Comparison of ENCODE assay signal across 8 mouse cellular contexts in genomic region chr5:115908251-115908650, GRCm38 (mm10).
DNase-seq lines count a peak whose midpoint lies in the region; ATAC-seq lines count a peak whose summit lies in the region.

No protein-coding gene starts in this region.

- peak overlapping the region; percentile 92 for H3K4me2 ChIP-seq in heart, embryonic 12.5 days
- peak overlapping the region; percentile 74 for H3K4me2 ChIP-seq in limb, embryonic 13.5 days (replicated peaks)

- WGBS in heart, embryonic 12.5 days = 19% methylated on average over 10 of the region's 10 CpGs
- WGBS in limb, embryonic 13.5 days = 23% methylated on average over 10 of the region's 10 CpGs

- H3K27ac ChIP-seq in heart, embryonic 12.5 days (ENCODE audit: poor library complexity, severe bottlenecking) = no peak overlapping the region
- no peak overlapping the region for H3K27ac ChIP-seq in limb, embryonic 13.5 days

- H3K4me3 ChIP-seq in heart, embryonic 12.5 days = 0 out of 2 replicates have a peak overlapping the region, but pooled peaks have one; percentile 4
- H3K4me3 ChIP-seq in limb, embryonic 13.5 days = peak overlapping the region; percentile 3; the same call in 1 of the 2 replicates

- no peak overlapping the region for H3K9ac ChIP-seq in heart, embryonic 12.5 days
- no peak overlapping the region for H3K9ac ChIP-seq in limb, embryonic 13.5 days

- intact Hi-C loops in heart, postnatal 14 days (cut with DNase I) = loop anchor here (5.0 kb wide), 1 partner anchor 116 kb away; no protein-coding TSS in a partner anchor

- H3K4me1 ChIP-seq in heart, embryonic 12.5 days (replicated peaks) = peaks cover 48% of the 10 kb centered on the region
- H3K4me1 ChIP-seq in limb, embryonic 13.5 days = peaks cover 20% of the 10 kb centered on the region

- no peak for ATAC-seq in heart, embryonic 12.5 days (ENCODE audit: insufficient number of reproducible peaks, low FRiP score)
- no peak for ATAC-seq in limb, embryonic 13.5 days (ENCODE audit: low FRiP score, low read depth)

- H3K9me3 ChIP-seq in heart, embryonic 12.5 days (replicated peaks) = no peaks in the 10 kb centered on the region
- no peaks in the 10 kb centered on the region for H3K9me3 ChIP-seq in limb, embryonic 13.5 days

- no peaks in the 10 kb centered on the region for H3K36me3 ChIP-seq in heart, embryonic 12.5 days
- H3K36me3 ChIP-seq in limb, embryonic 13.5 days = peaks cover 3% of the 10 kb centered on the region; the same call in 1 of the 2 replicates

- DNase-seq in heart, postnatal 14 days = no peak
- peak; percentile 81 to 85 for DNase-seq in cerebellum, postnatal 14 days
- peak; percentile 43 to 48 for DNase-seq in frontal cortex, postnatal 25 days (ENCODE audit: low spot score in 2 of 2)
- peak; percentile 74 to 75 for DNase-seq in right cerebral cortex, adult 2 months (ENCODE audit: low spot score in 2 of 2)
- DNase-seq in spleen, postnatal 14 days (ENCODE audit: low spot score in 2 of 2) = no peak
- no peak for DNase-seq in thymus, postnatal 14 days

- no peaks in the 10 kb centered on the region for H3K27me3 ChIP-seq in heart, embryonic 12.5 days (replicated peaks)
- H3K27me3 ChIP-seq in limb, embryonic 13.5 days = 0 out of 2 replicates have a peak, but pooled peaks cover 4% of the 10 kb centered on the region

Comparison
In these comparisons a context has a peak if more than half of its experiments do, and no peak if none do; other contexts are left out.
1. DNase-seq: peak in cerebellum, postnatal 14 days (2 of 2), frontal cortex, postnatal 25 days (2 of 2) and right cerebral cortex, adult 2 months (2 of 2); none in heart, postnatal 14 days (0 of 2), spleen, postnatal 14 days (0 of 2) and thymus, postnatal 14 days (single experiment).